Mouse (Mus musculus) G1E (cell line): ENCODE data around the gene Phactr4.

Experiments used
- CTCF ChIP-seq: IDR thresholded peaks from 2 replicates; pipeline ENCODE4 v1.5.1; 2012; ENCODE audit warnings: low read depth, low read length, inconsistent platforms, mixed read lengths
- GATA1 ChIP-seq: IDR thresholded peaks from 2 replicates; pipeline ENCODE4 v1.6.1; 2012; ENCODE audit warnings: borderline replicate concordance, low read length, inconsistent platforms, mixed read lengths
- POLR2AphosphoS5 ChIP-seq: IDR thresholded peaks from 2 replicates; pipeline ENCODE4 v1.6.1; 2012; ENCODE audit warnings: low read depth, low read length, inconsistent platforms; ENCODE audit not compliant: insufficient replicate concordance

DNA sequence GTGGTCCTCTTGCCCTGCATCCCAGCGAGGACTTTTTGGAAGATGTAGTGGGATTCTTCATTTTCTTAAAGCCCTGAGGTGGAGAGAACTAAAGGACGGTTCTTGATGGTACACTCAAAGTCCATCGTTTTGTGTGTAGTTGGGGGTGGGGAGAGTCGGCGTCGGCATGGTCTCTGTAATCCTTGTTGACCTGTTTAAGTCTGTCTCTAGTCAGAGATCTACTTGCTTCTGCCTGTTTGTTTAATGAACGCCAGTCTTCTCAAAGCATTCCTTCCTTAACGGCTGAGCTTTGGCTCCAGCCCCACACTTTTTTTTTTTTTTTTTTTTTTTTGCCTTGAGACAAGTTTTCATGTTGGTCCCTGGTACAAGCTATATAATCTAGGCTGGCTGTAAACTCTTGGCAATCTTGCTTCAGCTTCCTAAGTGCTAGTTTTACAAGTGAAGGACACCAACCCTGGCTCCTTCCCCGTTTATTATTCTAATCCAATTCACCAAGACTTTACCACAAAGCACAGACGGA, 92.4 kb downstream of the Phactr4 start:
- no peak for TF ChIP-seq CTCF
- TF ChIP-seq POLR2AphosphoS5, result no peak
- no peak for TF ChIP-seq GATA1
